Mouse (Mus musculus) heart, adult 18-20 months (tissue): ENCODE results near the gene Ccdc185. TPM values are rescaled to one million over a fixed set of nuclear protein-coding genes. Genes with fewer than 3 reads are reported as not detected.
A peak's percentile ranks its signal among the peaks of the same experiment; 100 is the strongest.

Experiments used
- DNase-seq, 2 experiments: peaks; one replicate each; pipeline ENCODE4 v3.0.0; 2021 to 2022; ENCODE audit warnings: mixed read lengths in 1 of 2
- total RNA-seq, 2 experiments: library from RNA; stranded (reverse); gene quantifications; 2 replicates each; pipeline ENCODE4 v1.2.3; 2021

The Ccdc185 gene
- total RNA-seq, 2 experiments from 2014 or later: not detected

- DNase-seq: no peak
Observed at GRCm38 (mm10) chr1:182735891-182736290, 13.1 kb downstream of the Ccdc185 start.

- peak; percentile 4 to 12 for DNase-seq
Observed at GRCm38 (mm10) chr1:182732695-182733094, 16.3 kb downstream of the Ccdc185 start.

GRCm38 (mm10) chr1:182729002-182729401 lies 20.0 kb downstream of the Ccdc185 start:
- DNase-seq: no peak

GRCm38 (mm10) chr1:182727541-182727940 lies 21.4 kb downstream of the Ccdc185 start:
- no peak for DNase-seq

- DNase-seq: no peak
Observed at GRCm38 (mm10) chr1:182714236-182714935, 34.6 kb downstream of the Ccdc185 start.

- no peak for DNase-seq
Observed at GRCm38 (mm10) chr1:182711360-182711933, 37.5 kb downstream of the Ccdc185 start.

- DNase-seq: no peak
Observed at GRCm38 (mm10) chr1:182707459-182707858, 41.5 kb downstream of the Ccdc185 start.

- DNase-seq: no peak
Observed at GRCm38 (mm10) chr1:182704882-182705281, 44.1 kb downstream of the Ccdc185 start.

GRCm38 (mm10) chr1:182699392-182700347 lies 49.3 kb downstream of the Ccdc185 start:
- DNase-seq: no peak

Other genes with a start within 250 kb of the Ccdc185 start
- gene Capn2, start 231.6 kb downstream of the Ccdc185 start, total RNA-seq: 10 to 100 TPM; 67.5 to 68.4 TPM
- not detected for gene Capn8, start 184.2 kb downstream of the Ccdc185 start, total RNA-seq
- gene Susd4, start 14.7 kb upstream of the Ccdc185 start, total RNA-seq: under 1 TPM; 0.37 to 0.57 TPM
- 1 to 10 TPM; 1.0 to 1.8 TPM for gene Tlr5, start 205.6 kb upstream of the Ccdc185 start, total RNA-seq